Mouse (Mus musculus): ENCODE measurements at regions not wholly inside any gene's neighbourhood (a gene's known extent, or its start where the extent isn't known, plus 50 kb on each side); places are given as distances from the start of the nearest gene placed in this dataset.

GRCm38 (mm10) chr3:130962701-130963472 is 147.4 kb upstream of the Lef1 start:
- TF ChIP-seq CTCF (IDR thresholded peaks at IDR 0.05) (no peak), POLR2A (IDR thresholded peaks at IDR 0.05; ENCODE audit: insufficient read depth, low read depth, low read length) (no peak)

All from heart, adult 2 months (tissue).